Mouse (Mus musculus) c-Kit-positive CD71-positive TER-119-positive erythroid progenitor cells, embryonic 14.5 days (primary cell): ENCODE data around the gene Exoc6b.
"Not testable (repeated sequence)": the region's sequence is repeated elsewhere in the genome, so short reads cannot be mapped to it uniquely, and the experiment has no call there.

Experiments
- DNase-seq: peaks from one replicate; pipeline ENCODE4 v3.0.0-alpha.2; 2013; ENCODE audit warnings: low spot score

The Exoc6b gene

DNA sequence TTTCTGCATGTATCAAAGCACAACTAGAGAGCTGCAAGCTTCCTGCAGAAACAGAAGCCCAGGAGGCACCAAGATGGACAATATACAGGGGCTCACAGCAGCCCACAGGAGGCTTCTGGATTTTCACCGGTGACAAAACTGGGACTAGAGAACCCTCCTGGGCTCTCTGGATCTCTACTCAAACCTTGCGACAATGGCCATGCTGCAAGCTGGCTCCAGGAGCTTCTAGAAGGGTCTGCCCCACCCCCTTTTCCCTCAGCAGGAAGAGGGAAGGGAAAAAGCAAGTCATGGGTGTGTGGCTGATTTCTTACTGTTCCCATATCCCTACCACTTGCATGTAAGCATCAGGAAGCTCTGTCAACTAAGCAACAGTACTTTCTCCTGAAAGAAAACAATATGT lies 437.7 kb downstream of the Exoc6b start:
- no peak for DNase-seq

- DNase-seq: no peak
These were observed 439.0 kb downstream of the Exoc6b start for GRCm38 (mm10) chr6:84630276-84630675.

DNA sequence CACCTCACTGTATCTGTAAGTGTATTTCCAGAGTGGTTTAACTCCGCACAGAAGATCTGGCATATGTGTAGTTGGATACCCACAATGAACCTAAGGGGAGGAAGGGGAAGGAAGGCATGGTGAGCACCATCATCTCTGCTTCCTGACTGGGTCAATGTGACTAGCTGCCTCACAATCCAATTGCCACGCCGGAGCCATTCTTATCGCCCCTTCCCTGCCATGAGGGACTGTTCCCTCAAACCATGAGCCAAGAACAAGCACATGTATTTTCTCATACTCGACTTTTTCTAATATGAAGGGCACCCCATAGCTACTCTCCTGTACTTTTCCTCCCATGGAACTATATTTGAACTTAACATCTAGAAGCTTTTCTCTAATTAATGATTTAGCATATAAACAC lies 440.5 kb downstream of the Exoc6b start:
- no peak for DNase-seq

- no peak for DNase-seq
These were observed 442.9 kb downstream of the Exoc6b start for GRCm38 (mm10) chr6:84626398-84626797.

DNA sequence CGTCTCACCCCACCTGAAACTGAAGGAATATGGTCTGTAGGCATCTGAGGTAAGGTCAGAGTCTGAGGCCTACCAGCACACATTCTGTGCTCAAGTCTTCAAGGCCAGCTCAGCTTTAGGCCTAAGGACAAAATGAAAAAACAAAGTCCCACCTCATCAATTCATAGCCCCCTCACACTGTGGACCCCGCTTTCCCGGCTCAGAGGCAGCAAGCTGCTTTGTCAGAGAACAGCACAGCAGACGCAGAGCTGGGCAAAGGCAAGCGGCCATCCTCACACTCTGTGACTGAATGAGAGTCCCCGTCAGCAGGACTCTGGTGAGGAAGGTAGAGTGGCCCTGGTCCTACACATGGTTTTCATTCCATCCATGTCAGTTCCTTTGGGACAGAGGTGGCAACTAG lies 450.1 kb downstream of the Exoc6b start:
- no peak for DNase-seq

GRCm38 (mm10) chr6:84617051-84617450 lies 452.3 kb downstream of the Exoc6b start:
- DNase-seq: no peak

DNA sequence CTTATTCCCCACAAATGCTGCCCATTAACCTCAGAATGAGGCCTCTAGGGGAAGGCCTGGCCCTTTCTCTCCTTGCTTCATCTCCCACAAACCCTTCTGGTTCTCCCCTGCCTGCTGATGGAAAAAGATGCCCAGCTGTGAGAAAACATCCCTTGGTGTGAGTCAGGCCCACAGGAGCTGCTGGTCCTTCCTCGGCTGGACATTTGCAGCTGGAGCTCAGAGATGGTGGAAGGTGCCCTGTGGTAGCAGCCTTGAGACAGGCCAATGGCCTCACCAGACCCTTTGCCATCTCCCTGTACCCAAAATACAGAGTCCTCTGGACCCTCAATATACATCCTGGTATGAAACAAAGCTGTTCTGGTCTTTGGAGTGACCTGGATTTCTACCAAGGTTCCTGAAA lies 452.7 kb downstream of the Exoc6b start:
- DNase-seq: no peak

DNA sequence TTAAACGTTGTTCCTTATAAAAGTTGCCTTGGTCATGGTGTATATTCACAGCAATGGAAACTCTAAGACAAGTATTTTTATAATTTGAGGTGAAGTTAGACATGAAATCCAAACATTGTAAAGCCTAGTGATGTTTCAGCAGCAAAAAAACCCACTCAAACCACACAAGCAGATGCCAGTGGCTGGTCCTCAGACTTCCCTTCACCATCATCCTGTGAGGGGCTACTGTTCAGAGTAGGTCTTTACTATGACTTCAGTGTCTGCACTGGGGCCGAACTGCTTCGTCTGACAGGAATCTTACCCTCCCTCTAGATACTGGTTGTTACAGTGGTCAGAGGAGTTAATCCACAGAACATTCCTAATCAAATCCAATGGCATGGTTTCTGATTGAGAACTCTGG lies 455.8 kb downstream of the Exoc6b start:
- DNase-seq: no peak

DNA sequence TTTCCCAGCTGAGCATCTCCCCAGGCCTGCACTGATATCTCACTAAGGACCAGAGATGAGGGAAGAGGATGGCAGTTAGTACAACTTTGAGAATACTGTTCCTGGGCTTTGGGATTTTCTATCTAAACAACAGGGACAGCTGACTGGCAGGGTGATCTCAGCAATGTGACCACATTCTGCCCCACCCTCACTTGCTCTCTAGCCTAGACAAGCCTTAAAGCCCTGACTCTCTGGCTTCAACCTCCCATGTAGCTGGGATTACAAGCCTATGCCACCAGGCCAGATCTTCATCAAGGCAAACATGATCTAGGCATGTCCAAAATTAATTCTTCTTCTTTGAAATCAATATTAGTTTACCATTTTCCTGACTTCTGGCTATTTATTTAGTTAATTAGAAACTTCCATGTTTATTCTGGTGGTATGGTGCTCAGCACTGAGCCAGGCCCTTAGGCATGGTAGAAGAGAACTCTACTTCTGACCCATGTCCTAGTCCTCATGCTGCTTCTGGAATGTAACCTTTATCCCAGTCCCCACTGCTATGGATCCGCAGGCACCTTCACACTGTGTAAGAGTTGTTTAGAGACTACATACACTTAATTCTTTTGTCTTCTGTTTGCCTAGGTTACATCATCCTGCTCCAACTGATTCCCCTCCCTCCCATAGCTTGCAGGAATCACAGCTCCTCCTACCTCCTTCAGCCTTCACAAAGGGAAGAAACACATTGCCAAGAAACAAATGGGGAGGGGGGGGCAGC lies 468.0 kb downstream of the Exoc6b start:
- DNase-seq: no peak

GRCm38 (mm10) chr6:84599296-84599695 lies 470.0 kb downstream of the Exoc6b start:
- DNase-seq: not testable (repeated sequence)

- DNase-seq: no peak
These were observed 470.6 kb downstream of the Exoc6b start for GRCm38 (mm10) chr6:84598725-84599124.

- DNase-seq: no peak
These were observed 474.7 kb downstream of the Exoc6b start for GRCm38 (mm10) chr6:84594626-84595025.

- DNase-seq: no peak
These were observed 475.6 kb downstream of the Exoc6b start, which contains the start of gene Cyp26b1 for GRCm38 (mm10) chr6:84593693-84594092. Gene Cyp26b1, minus strand, starts transcription at chr6:84593908.

DNA sequence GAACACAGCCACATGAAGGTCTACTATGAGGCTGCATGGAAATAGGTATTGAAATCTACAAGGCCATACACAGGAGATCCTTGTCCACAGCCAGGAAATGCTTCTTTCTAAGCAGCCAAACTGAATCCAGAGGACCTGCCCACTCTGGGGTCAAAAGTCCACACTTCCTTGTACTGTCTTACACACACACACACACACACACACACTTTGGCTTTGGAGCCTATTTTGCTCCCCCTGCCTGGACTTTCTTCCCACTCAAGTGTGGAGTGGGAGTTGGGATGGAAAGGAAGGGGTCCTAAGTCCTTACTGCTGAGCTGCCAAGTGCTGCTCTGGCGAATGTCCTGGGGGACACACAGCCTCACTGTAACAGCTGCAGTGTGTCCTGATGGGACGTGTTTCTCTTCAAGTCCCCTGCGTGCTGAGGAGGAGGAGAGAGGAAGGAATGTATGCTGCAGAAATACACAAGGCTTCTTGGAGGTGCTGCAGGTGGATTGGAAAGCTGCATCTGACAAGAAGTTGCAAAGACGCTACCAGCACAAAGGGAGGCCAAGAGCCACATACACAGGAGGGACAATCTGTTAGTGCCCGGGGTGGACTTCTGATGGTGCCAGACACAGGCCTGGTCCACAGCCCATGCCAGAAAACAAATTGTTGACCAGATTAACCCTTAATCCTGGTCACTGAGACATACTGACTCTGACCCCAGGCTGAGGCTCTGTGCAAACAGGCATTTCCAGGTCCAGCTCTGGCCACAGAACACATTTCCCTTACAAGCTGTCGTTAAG lies 478.2 kb downstream of the Exoc6b start:
- no peak for DNase-seq

- DNase-seq: peak; percentile 48
These were observed 479.3 kb downstream of the Exoc6b start for GRCm38 (mm10) chr6:84589742-84590686.

DNA sequence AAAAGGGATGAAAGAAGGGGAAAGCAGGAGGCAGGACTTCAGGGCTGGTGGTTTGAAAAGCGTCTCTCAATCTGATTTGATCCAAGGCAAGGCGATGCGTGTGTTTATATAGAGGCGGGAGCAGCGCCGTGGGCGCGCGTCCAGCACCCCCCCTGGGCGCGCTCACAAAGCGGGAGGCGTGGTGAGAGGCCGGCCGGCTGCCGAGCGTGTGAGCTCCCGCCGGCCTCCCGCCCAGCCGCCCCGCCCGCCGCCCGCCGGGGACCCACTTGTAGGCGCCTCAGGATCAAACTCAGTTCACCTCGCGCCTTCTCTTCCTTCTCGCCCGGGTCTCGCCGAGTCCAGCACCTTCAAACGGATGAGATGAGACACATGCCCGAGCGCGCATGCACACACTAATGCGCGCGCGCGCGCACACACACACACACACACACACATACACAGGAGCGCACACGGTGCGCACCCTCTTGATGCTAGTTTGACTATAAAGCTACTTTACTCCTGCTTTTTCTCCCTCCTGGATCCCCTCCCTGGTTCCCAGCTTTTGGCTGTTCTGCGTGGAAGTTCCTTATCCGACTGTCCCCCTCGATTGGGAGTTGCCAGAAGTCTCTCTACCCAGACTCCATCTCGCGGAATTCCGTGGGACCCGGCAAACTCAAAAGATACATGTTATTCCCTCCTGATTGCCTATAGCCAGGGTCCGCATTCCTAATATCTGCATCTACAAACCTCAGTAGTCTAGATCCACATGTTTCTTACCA lies 480.2 kb downstream of the Exoc6b start:
- DNase-seq: no peak

GRCm38 (mm10) chr6:84588221-84588894 lies 481.0 kb downstream of the Exoc6b start:
- no peak for DNase-seq

GRCm38 (mm10) chr6:84587471-84588101 lies 481.7 kb downstream of the Exoc6b start:
- DNase-seq: no peak

DNA sequence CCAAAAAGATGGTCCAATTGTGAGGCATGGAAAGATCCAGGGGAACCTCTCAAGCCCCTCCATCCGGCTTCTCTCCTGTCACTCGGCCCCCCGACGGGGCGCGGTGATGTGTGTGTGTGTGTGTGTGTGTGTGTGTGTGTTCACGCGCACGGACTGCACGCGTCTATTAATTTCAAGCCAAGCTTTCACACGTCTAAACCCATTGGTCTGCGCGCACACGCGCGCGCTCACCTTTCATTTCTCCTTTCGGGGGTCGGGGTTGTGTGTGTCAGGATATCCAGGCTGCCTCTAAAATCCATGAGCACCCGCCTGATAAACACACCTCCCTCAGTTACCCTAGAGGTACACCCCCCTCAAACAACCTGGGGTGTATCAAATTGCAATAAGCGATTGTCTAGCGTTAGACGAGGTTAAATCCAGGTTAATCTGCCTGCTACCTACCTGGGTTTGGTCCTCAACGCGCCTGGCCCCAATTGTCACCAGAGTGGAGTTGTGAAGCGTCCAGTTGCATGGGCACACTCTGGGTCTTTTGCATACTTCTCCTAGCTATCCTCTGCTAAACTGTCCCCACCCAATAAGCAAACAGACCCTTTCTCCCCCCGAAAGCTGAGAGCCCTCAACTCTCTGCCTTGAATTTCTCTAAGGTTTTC lies 482.6 kb downstream of the Exoc6b start:
- no peak for DNase-seq
